Mouse (Mus musculus) lung, postnatal 36 days (tissue): ENCODE results near the gene Clcn2.

Experiments
- DNase-seq: peaks from one replicate; pipeline ENCODE4 v3.0.0; 2022; ENCODE audit warnings: mixed read lengths

The Clcn2 gene

DNA sequence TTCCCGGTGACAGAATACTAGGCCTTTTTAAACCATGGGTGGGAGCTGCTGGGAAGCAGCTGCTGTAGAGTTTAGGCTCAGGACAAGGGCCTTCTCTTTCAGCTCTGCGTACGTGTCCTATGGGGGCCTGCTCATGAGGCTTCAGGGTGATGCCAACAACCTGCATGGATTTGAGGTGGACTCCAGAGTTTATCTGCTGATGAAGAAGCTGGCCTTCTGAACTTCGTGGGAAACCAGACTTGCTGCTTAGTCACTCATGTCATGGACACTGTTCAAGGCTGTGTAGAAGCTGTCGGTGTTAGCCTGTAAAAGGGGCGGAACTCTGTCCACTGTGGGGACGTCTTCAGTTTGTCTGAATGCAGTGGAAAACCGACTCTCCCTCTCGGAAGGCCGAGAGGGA is 4.3 kb upstream of the Clcn2 start:
- no peak for DNase-seq

DNA sequence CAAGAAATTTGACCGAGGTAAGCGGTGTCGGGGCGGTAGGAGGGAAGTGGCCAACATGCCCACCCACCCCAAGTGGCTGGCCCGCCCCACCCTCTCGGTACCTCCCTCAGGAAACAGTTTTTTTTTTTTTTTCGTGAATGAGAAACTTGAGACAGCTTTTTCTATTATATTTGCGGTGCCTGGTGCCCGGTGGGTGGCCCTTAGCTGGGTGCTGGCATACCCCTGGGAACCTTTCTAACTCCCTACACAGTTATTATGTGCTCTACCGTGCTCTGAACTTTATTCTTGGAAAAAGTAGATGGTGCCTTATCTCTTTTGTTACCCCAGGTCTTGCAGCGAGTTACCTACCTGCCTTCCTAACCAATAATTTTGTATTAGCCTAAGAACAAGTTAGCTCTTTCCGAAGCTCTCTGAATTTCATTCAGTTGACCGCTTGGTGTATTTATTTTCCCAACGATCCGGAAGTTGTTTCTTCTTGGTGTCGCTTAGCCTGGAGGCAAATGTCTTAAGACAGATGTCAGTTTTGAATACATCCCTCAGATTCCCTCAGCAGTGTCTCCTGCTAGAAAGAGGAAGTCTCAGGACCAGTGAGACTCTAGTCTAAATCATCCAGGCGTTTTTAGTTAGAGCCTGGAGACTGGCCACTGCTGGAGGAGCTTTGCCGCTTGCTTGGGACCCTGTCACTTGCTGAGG is 578 bp upstream of the Clcn2 start:
- no peak for DNase-seq

DNA sequence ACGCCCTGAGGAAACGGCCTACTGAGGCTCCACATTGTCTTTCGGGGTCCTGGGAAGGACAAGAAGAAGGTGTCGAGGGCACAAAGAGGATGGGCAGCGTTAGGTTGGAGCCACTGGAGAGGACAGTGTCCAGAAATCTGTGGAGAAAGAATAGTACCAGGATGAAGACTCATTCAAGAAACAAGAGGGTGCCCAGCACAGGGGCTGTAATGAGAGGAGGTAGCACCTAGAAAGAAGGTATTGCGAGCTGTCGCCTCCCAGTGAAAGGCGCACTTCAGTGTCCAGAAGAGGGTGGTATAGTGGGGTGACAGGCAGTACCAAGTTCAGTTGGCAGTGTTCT is 735 bp downstream of the Clcn2 start:
- DNase-seq: no peak

DNA sequence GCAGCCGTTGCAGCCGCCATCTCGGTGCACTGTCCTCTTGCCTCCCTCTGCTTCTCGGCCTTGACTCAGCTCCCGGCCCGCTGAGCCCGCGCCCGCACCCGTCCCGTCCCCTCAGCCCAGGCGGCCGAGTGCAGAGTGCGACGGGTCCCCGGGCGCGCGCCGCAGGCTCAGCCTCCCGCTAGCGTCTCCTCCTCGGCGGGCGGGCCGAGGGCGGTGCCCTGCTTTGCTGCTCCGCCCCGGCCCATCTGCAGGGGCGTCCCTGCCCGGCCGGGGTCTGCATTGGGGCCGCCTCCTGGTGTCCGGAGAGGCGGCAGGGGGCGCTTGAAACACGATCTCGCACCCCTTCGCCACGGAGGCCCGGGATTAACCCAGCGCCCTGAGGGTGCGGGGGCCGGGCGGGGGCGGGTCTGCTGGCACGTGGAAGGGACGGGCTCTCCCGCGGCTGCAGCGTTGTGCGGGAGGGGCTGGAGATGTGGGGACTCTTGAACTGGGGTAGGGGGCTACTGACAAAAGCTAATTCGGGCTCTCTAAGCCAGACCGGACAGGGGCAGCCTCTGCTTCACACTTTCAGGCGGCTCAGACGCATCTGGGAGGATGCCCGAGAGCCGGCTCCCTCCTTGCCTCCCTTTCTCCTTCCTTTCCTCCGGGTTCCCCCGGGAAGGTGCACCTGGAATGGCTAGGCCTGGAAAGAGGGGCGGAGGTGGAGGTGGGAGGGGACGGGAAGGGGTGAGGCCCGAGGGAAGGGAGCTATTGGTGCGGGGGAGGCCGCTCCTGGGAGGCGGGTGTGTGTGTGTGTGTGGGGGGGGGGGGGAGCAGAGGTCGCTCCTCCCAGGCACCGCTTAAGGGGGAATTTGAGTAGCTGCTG is 1.3 kb downstream of the Clcn2 start:
- DNase-seq: peak; percentile 72

DNA sequence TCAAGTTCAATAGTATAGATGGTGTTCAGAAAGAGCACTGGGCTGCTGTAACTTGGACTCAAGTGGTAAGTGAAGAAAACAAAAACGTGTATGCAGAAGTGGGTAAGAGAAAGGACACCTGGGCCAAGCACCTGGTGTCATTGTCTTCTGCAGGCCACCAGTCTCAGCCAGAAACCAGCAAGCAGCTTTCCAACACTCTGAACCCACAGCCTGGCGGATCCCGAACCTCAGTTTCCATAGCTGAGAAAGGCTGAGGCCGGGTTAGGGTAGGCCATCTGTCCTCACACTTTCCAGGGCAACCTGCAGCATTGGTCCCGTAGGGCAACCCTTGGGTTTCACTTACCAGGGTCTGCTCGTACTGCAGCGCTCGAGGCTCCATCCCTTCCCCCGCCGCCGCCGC is 2.0 kb downstream of the Clcn2 start:
- no peak for DNase-seq

DNA sequence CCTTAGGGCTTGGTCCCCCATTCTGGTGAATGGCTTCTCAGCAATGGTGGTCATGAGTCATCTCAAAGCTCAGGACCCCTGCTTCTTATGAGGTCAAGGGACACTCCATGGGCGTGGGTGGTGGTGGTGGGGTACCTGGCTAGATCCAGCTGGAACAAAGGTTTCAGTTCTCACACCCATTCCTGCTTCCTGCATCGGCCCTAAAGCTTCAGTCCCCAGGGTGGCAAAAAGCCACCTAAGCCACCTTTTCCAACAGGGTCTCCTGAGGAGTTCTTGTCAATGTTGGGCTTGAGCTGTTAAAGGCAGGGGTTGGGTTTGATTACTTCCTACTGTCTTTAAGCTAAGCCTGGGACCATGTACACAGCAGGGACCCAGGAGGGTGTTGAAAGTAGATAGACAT is 2.4 kb downstream of the Clcn2 start:
- no peak for DNase-seq

DNA sequence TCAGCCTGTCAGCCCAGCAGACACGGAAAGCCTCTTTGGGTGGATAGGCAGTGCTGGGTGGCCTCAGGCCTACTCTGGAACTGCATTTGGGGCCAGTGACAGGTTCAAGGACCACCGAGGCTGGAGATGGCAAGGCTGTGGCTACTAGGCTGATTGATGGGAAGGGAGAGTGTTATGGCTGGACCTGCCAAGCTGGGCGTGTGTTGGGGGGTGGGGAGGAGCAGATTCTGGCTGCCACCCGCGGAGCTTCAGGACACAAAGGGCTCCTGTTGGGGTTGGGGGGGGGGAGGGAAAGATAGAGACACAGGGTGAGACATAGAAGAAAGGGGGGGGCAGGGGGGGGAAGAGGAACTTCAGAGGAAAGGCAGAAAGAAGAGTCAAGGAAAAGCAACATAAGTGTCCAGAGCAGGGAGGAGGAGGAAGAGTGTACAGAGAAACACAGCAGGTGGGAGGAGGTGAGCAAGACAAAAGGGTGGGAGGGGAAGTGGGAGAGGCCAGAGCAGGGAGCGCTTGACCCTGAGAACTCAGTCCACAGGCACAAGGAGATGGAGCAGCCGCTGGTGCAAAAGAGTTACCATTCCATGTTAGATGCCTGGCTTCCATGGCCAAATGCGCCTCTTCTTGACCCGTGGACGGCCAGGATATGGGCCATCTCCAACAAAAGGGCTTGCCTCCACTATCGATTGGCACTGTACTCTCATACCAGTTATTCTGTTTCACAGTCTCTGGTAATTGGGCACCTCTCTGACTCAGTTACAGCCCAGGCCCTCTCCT is 3.1 kb downstream of the Clcn2 start:
- no peak for DNase-seq

DNA sequence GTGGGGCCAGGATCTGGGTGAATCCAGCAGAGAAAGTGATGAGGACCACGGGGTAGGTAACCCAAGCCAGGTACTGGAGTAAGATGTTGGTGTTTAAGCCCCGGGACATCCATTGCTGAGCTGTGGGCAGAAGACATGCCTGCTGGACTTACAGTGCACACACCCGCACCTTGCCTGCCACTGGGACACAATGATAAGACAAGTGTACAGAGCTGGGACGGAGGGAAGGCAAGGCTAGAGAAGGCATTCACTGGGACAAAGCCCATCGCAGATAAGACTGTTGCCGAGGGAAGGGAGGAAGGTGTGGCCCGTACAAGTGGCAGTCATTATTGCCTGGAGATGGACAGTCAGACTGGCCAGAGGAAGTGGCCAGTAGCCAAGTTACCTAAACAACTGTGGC is 4.7 kb downstream of the Clcn2 start:
- no peak for DNase-seq

DNA sequence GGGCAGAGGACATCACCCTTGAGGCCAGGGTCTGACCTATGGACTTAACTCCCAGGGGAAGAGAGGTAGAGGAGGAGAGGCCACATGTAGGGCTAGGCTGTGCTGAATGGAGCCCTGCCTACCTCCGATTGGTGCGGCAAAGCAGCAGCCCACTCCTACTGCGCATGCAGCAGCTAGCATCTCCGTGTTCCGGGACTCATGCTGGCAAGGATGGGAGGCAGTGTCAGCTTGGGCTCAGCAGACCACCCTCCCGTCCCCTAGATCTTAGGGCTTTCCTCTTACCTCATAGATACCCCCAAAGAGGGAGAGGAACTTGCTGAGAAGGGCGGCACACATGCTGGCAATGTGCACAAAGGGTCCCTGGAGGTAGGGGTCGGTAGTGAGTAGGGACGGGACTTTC is 5.4 kb downstream of the Clcn2 start:
- no peak for DNase-seq

DNA sequence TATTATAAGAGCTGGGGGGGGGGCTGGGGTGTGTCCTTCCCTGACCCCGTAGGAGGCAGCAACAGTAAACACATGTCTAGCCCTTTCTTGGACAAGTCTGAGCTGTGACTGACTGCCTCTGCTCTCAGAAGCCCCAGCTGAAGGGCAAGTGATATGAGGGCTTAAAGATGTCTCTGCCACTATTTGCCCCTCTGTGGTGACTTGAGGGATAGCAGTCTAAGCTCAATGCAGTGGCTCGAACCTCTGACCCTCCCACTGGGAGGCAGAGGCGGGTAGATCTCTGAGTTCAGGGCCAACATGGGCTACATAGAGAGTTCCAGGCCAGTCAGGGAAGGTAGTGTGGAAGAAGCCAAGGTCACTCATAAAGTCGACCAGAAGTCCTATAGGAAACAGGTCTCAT is 6.7 kb downstream of the Clcn2 start:
- DNase-seq: no peak

DNA sequence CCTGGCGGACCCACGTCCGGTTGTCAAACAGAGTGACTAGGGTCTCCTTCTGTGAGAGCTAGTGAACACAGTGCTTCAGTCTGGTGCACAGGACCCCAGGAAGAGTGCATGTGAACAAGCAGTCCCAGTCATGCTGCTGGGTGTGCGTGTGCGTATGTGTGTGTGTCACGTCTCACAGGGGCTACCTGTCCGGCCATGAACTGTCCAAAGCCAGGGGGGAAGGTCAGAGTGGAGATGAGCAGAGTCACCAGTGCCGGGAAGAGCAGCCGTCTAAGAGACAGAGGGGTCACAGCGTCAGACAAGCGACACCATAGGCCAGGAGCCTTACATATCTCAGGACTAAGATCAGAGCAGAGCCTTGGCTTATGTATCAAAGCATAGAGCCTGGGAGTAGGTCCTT is 7.2 kb downstream of the Clcn2 start:
- DNase-seq: no peak

DNA sequence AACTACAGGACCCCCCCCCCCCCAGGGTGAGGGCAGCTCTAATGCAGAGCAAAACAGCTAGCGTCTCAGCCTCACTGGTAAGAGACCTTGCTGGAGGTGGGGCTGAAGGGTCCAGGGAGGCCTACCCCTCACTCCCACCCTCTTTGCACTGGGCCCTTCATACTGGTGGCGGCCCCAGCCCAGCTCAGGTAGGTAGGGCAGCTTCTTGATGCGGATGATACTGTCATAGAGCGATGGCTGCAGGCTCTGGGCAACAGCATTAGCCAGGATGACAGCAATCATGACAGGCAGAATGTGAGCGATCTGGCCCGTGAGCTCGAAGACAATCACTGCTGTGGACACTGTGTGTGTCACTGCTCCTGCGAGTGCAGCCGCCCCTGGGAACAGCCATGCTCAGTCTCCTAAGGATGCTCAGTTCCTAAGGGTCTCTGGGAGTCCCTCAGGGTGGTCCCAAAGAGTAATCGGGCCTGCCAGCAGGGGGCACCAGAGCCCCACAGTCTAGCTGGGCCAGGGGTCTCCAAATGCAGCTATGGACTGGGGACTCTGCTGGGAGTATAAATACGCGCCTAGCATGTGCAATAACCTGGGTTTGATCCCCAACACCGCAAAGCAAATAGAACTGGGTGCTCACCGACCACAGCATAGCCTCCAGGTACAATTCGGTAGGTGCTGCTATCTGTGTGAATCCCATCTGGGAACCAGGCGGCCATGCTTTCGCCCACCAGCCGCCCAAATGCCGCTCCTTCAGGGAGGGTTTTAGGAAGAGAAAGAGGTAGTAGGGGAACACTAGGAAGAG is 8.4 kb downstream of the Clcn2 start:
- peak; percentile 47 for DNase-seq

DNA sequence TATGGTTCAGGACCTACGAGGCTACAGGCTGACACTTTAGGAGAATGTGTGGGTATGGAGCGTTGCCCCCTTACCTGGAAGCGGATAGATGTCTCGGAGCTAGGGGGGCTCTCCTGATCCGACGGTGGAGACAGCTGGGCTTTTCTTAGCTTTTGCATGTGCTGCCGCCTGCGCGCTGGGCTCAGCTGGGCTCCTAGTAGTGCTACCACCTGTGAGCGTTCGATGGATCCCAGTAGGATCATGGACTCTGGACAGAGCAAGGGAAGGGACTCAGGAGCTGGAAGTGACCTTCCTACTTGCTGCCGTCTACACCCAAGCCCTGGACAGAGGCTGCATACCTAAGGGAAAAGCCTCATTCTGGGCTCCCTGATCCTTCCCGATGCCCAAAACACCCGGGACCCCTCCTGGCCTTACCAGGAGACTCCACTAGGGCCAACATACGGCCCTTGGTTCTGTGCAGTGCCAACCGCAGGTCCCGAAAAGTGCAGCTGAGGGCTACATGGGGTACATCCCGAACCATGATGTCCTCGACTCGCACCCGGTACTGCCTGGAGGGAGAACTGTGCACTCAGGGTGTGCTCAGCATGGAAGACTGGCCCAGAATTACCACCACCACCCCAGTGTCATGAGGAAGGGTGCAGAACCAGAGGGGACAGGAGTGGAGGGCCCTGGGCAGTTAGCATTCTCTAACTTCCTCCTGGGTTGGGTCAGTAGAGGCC is 9.2 kb downstream of the Clcn2 start:
- DNase-seq: no peak

DNA sequence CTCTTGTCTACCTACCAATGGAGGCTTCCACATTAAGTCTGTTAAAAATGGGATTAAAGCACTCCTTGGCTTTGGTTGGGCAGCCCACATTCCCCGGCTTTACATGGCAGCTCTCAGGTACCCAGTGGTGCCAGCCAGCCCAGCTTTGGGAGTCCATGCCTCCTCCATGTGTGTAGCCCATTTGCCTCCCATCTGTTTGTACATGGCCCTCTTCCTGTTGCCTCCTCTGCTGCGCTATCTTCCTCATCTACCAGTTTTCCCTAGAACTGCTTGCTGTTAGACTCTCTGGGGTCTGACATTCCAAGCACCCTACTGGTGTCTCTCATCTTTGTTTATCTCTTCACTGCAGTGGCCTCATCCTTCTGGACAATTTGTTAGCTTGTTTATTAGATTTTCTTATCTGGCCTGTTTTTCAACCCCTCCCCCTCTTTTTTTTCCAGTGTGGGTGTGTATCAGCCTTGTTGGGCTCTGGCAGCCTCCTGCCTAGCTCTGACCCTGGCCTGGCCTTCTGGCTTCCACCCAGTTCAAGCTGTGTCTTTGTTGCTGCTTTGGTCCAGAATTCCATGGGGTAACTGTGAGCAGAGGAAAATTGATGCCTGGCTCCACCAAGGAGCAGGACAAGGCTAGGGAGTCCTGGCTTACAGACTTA is 11.0 kb downstream of the Clcn2 start:
- DNase-seq: no peak

DNA sequence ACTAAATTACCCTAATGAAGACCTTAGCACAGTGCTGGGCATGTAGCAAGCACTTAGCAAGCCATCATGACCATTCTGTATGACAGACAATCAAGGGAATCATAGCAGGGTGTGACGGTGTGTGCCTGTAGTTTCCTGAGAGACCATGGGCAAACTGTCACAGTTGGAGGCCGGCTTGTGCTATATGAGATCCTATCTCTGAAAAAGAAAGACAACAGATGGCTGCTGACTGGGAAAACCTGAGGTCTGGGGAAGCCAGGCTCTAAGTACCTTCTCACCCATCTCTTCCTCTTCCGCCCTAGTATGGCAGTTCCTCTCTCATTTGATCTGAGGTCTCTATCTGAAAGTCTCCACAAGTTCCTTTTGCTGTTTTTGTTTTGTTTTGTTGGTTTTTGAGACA is 11.8 kb downstream of the Clcn2 start:
- no peak for DNase-seq

DNA sequence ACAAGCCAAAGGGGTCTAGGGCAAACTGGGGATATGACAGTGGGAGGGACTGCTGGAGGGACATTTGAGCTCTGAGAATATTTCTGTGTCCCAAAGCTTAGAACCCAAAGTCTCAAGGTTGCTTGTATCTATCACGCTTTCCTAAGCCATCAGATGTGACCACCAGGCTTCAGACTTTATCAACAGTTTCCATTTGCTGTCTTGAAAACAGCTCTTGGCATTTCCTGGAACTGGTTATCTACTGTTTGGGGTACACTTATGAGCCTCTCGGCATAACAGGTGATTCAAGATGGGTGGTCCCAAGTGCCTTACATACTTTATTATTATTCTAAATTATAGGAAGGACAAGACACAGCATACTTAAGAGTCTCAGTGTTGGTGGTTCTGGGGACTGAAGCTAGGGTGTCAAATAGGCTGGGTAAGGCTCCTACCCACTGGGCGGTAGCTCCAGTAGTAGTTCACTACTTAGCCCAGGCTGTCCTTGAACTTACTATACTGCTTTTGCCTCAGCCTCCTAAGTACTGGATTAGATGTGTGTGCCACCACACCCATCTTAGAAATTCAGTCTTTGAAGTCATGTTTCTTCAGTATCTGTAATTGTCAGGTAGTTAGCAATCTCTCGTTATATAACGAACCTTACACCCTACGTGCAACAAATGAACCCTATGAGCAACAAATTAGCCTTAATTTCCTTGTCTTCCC is 13.7 kb downstream of the Clcn2 start:
- no peak for DNase-seq

DNA sequence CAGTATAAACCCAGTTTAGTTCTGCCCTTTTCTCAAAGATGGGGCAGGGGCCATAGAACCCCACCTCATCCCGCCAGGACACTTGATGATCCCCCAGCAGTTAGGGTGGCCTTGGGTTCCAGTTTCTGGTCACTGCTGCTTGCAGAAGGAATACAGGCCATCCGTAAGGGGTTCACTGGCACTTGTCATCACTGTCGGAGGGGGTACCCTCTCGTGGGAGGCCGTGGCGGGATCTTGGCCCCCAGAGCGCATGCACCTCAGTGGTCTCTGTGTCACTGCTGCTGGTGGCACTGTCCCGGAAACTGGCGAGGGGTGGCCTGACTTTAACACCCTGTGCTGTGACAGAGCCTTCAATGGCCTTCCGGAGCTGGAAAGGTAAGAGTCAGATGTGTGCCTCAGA is 14.5 kb downstream of the Clcn2 start:
- no peak for DNase-seq

DNA sequence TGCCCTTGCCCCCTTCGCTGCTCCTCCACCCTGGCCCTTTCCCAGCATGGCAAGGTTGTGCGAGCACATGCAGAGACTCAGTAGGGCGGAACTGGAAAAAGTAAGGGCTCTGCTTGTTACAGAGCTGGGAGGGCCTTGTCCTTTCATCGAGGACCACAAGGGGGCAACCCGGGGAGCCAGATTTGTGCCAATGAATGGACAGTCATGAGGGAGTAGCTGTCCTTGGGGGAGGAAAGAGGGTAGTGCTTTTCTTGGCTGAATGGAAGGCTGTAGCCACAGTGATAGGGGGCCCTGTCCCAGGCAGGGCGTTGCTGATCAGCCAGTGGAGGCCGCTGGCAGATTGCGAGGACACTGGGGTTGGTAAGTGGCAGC is 15.0 kb downstream of the Clcn2 start:
- peak; percentile 69 for DNase-seq

DNA sequence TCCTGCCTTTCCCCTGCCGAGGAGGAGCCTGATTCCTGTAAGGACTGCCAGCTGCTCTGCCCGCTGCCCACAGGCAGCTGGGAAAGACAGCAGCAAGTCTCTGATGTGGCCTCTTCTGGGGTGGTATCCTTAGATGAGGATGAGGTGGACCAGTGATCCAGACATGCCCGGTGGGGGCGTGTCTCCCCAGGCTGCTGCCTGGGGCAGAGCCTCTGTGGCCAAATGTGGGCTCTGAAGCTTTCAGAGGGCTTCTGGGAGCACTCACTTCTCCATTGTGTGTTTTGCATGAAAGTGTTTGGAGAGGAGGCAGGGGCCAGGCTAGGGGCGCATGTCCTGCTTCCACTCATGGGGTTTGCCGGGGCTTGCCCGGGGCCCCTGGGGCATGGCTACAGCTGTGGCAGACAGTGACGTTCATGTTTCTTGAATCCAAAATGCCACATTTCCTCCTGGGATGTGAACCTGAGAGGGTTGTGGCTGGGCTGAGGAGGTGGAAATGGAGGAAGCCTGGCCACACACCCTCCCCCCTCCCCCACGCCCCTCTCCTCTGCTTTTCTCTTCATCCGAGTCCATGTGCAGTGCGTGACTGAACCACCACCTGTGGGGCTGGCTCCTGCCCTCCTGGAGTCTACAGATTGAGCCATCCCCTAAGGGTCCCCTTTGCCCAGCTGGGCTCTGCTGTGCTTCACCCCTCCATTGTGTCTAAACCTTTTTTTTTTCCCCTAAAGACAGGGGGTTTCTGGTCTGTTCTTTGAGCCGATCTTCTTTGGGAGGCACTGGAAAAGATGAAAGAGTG is 15.6 kb downstream of the Clcn2 start:
- no peak for DNase-seq

DNA sequence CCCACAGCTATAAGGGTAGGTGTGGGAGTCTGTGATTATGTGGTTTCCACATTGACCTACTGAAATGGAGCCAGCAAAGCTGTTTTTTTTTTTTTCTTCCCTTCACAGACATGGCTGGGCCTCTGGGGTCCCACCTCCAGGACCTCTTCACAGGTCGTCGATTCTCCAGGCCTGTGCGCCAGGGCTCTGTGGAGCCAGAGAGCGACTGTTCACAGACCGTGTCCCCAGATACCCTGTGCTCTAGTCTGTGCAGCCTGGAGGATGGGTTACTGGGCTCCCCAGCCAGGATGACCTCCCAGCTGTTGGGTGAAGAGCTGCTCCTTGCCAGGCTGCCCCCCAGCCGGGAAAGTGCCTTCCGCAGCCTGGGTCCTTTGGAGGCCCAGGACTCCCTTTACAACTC is 16.2 kb downstream of the Clcn2 start:
- DNase-seq: no peak
